Mouse (Mus musculus) heart, embryonic 16.5 days (tissue): ENCODE data around the gene Tmed8. TPM values are rescaled to one million over a fixed set of nuclear protein-coding genes. Genes with fewer than 3 reads are reported as not detected.
A peak's percentile ranks its signal among the peaks of the same experiment; 100 is the strongest.

Source experiments
- ATAC-seq: fragments of 200-750 bp; cut with Nextera tagmentation; replicated peaks from 2 replicates; pipeline ENCODE4 v1.8.0; 2017; ENCODE audit warnings: moderate number of reproducible peaks; ENCODE audit not compliant: insufficient read depth, low FRiP score; ENCODE audit errors: extremely low read depth
- H3K27ac ChIP-seq: fragments of 300-500 bp; sonication (generic); 2 replicates; pipeline ENCODE4 v1.5.1; 2014; ENCODE audit warnings: mild to moderate bottlenecking, low read length, control low read depth, moderate library complexity
- H3K27me3 ChIP-seq: fragments of 300-500 bp; sonication (generic); 2 replicates; pipeline ENCODE4 v1.6.1; 2014; ENCODE audit warnings: low read length, mixed read lengths; ENCODE audit not compliant: control insufficient read depth, insufficient read depth
- H3K36me3 ChIP-seq: fragments of 300-500 bp; sonication (generic); 2 replicates; pipeline ENCODE4 v1.6.1; 2014; ENCODE audit not compliant: control insufficient read depth, insufficient read depth
- H3K4me1 ChIP-seq: fragments of 300-500 bp; sonication (generic); 2 replicates; pipeline ENCODE4 v1.6.1; 2014; ENCODE audit warnings: low read length, mixed read lengths; ENCODE audit not compliant: control insufficient read depth, insufficient read depth
- H3K4me2 ChIP-seq: fragments of 300-500 bp; sonication (generic); 2 replicates; pipeline ENCODE4 v1.6.1; 2014; ENCODE audit warnings: low read depth, mild to moderate bottlenecking, control low read depth, low read length
- H3K4me3 ChIP-seq: fragments of 300-500 bp; sonication (generic); 2 replicates; pipeline ENCODE4 v1.5.1; 2014; ENCODE audit warnings: mild to moderate bottlenecking, control low read depth, low read length
- H3K9ac ChIP-seq: fragments of 300-500 bp; sonication (generic); 2 replicates; pipeline ENCODE4 v1.6.1; 2014; ENCODE audit warnings: low read length, control low read depth
- H3K9me3 ChIP-seq: fragments of 300-500 bp; sonication (generic); replicated peaks from 2 replicates; pipeline ENCODE4 v1.6.1; 2016; ENCODE audit warnings: low read length; ENCODE audit not compliant: control insufficient read depth
- WGBS: fragments of 180-500 bp; shearing (Covaris S2); extraction: QIAGEN DNeasy Blood & Tissue Kit; methylation state at CpG from one replicate; pipeline ENCODE4 v1.1.7; 2014; 5-methylcytosine and 5-hydroxymethylcytosine counted together
- polyA plus RNA-seq: library from polyadenylated mRNA; unstranded; fragments of >200 nt; fragmentation: Nextera tagmentation; extraction: Ambion mirVana; gene quantifications from 2 replicates; pipeline ENCODE4 v1.2.1, GENCODE M21; 2015

The Tmed8 gene
- polyA plus RNA-seq, result 1.5 and 1.8 TPM in 2 replicates

DNA sequence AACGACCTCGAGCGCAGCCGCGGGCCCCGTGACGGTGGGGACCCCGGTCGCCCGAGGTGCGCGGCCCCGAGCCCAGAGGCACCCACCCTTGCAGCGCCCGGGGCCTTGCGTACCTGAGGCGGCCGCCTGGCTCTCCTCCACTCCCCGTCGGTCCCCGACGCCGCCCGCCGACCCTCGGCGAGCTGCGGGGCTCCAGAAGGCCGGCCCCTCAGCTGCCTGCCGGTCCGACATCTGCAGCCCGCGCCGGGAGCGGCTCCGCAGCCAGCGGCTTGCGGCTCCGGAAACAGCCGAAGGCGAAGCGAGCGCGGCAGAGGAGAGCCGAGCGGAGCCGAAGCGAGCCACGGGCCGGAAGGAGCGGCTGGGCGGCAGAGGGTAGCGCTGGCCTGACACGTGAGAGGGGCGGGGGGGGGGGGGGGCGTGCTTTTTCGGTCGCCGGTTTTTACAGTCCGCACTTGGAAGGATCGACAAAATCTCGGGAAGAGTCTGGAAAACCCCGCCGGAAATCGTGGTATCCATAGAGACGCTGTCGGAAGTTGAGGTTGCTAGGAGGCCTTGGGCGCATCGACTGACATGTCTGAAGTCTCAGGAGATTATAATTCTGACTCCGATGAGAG lies at the start of gene Tmed8:
Gene Tmed8, minus strand, starts transcription at position 482 of the 614 bp plus-strand sequence.
- Histone ChIP-seq H3K9me3 (no peaks in the 10 kb centered on the region), H3K27ac (peak within 1 kb of the TSS; percentile 51), H3K9ac (peak within 1 kb of the TSS; percentile 88), H3K36me3 (no peaks in the 10 kb centered on the region), H3K27me3 (no peaks in the 10 kb centered on the region), H3K4me2 (peak within 1 kb of the TSS; percentile 95), H3K4me1 (peaks cover 4% of the 10 kb centered on the region; the same call in 1 of the 2 replicates), H3K4me3 (peak within 1 kb of the TSS; percentile 81)
- WGBS, result under 1% methylated on average over 64 of the region's 70 CpGs
- ATAC-seq, result peak; percentile 94

DNA sequence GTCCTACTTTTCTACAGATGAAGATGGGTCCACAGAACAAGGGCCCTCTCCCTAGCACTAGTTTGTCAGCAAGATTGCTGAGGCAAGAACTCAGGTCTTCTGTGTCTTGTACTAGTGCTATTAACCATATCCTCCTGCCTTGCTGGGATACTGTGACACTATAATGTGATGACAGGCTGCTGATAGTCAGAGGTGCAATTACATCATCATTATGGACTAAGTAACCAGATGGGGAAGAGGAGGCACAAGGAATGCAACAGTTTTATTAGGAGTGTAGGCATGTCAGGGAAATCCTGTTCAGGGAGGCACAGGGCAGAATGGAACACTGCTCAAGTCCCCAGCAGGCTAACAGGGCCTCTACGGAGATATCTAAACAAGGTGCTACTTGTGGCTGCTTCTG lies 38.4 kb upstream of the Tmed8 start, which contains the start of gene Noxred1:
Gene Noxred1, minus strand, starts transcription at position 101 of the 400 bp plus-strand sequence.
- H3K27me3 ChIP-seq, result no peaks in the 10 kb centered on the region
- H3K9ac ChIP-seq, result no peak within 1 kb of the TSS
- H3K36me3 ChIP-seq, result peaks cover 35% of the 10 kb centered on the region
- 43% methylated on average over 1 of the region's 1 CpGs for WGBS
- peaks cover 5% of the 10 kb centered on the region for H3K4me1 ChIP-seq
- H3K9me3 ChIP-seq, result no peaks in the 10 kb centered on the region
- H3K4me2 ChIP-seq, result no peak within 1 kb of the TSS
- ATAC-seq, result peak; percentile 45
- H3K4me3 ChIP-seq, result no peak within 1 kb of the TSS
- H3K27ac ChIP-seq, result peak within 1 kb of the TSS; percentile 16; the same call in 1 of the 2 replicates

DNA sequence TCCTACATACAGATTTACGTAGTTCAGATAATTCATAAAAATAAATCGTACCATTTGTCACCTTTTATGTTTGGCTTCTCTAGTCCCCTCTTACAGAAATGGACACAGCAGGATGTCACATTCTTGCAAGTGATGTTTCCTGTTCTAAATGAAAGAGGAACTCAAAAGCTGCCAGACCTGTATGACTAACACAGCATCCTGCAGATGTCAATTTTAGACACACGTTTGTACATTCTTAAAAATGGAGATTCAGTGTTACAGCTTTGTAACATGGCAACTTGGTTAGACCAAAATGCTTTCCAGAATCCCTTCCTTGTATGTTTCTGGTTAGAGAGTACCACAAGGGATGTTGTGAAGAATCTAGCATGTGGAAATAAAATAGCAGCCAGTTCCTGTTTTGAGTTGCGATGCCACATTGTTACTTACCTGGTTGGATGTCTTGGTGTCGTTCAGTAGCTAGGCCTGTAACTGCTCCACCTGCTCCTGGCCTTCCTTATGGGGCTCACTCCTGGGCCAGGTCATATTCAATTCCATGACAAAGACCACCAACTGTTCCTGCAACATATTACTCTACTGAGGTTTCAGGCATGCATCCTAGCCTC lies 36.7 kb upstream of the Tmed8 start:
- Histone ChIP-seq H3K4me1 (peaks cover 5% of the 10 kb centered on the region), H3K27me3 (no peaks in the 10 kb centered on the region), H3K9me3 (no peaks in the 10 kb centered on the region), H3K4me2 (no peak overlapping the region), H3K4me3 (no peak overlapping the region), H3K36me3 (peaks cover 29% of the 10 kb centered on the region), H3K27ac (no peak overlapping the region), H3K9ac (no peak overlapping the region)
- 81% methylated on average over 5 of the region's 5 CpGs for WGBS
- no peak for ATAC-seq

DNA sequence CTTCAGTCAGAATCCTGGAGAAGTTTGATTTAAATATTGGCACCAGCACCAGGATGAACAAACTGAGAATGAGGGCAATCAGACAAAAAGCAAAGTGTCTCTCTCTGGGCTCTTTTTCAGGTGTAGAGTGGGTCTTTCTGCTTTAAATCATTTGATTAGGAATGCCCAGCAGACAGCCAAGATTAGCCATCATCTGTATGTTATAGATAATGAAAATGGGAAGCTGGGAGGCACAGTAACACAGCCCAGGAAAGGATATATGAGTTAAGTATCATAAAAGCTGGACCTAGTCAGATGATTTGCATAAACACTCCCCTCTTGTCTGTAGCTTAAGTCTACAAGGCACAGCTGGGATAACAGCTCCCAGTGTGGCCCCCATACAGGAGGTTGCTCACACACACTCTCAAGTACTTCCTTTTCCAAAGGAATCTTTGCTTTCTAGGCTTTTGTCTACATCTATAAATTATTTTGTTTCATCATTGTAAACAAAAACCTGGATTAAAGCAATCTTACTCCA lies 30.2 kb upstream of the Tmed8 start:
- 0 out of 2 replicates have a peak, but pooled peaks cover 5% of the 10 kb centered on the region for H3K36me3 ChIP-seq
- H3K27me3 ChIP-seq, result no peaks in the 10 kb centered on the region
- H3K27ac ChIP-seq, result no peak overlapping the region
- H3K4me1 ChIP-seq, result no peaks in the 10 kb centered on the region
- peaks cover 3% of the 10 kb centered on the region; the same call in 1 of the 2 replicates for H3K9me3 ChIP-seq
- no peak overlapping the region for H3K9ac ChIP-seq
- ATAC-seq, result no peak
- no peak overlapping the region for H3K4me3 ChIP-seq
- H3K4me2 ChIP-seq, result no peak overlapping the region

DNA sequence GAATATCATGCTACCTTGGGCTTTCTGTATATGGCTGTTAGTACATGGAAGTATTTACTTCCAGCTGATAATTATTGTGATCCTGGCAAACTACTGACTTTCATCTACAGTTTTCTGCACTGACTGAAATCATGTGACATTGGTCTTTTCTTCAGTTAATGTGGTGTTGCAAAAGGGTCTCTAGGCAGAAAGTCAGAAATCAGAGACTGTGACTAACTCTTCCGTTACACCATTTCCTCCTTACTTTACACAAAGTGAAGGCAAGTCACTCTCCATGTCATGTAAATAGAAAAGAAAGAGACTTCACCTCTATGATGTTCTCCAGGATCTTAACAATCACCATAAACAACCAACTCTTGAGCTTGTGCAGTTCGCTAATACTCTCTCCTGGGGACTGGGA lies 29.4 kb upstream of the Tmed8 start:
- no peak overlapping the region for H3K9ac ChIP-seq
- ATAC-seq, result no peak
- H3K9me3 ChIP-seq, result peaks cover 3% of the 10 kb centered on the region; the same call in 1 of the 2 replicates
- H3K27me3 ChIP-seq, result no peaks in the 10 kb centered on the region
- WGBS, result 82% methylated on average over 2 of the region's 2 CpGs
- H3K36me3 ChIP-seq, result 0 out of 2 replicates have a peak, but pooled peaks cover 5% of the 10 kb centered on the region
- H3K4me3 ChIP-seq, result no peak overlapping the region
- H3K4me1 ChIP-seq, result no peaks in the 10 kb centered on the region
- no peak overlapping the region for H3K27ac ChIP-seq
- no peak overlapping the region for H3K4me2 ChIP-seq

DNA sequence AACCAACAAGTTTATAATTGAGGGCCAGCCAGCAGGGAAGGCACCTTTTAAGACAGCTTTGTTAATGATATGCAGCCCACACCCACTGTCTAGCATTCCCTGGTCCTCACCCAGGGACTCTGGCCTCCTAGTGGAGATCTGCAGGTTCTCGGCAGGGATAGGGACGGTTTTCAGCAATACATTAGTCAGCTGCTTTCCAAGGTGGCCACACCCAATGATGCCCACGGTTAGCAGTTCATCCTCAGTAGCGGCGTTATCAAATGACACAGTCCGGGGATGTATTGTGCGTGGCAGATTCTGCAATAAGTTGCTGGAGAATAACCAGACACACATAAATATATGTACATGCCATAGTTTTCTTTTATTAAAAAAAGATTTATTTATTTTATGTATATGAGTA lies 26.5 kb upstream of the Tmed8 start:
- Histone ChIP-seq H3K9ac (no peak overlapping the region), H3K36me3 (0 out of 2 replicates have a peak, but pooled peaks cover 5% of the 10 kb centered on the region), H3K9me3 (peaks cover 3% of the 10 kb centered on the region; the same call in 1 of the 2 replicates), H3K4me3 (no peak overlapping the region), H3K4me2 (no peak overlapping the region), H3K27ac (no peak overlapping the region), H3K4me1 (no peaks in the 10 kb centered on the region), H3K27me3 (no peaks in the 10 kb centered on the region)
- 71% methylated on average over 7 of the region's 7 CpGs for WGBS
- no peak for ATAC-seq

DNA sequence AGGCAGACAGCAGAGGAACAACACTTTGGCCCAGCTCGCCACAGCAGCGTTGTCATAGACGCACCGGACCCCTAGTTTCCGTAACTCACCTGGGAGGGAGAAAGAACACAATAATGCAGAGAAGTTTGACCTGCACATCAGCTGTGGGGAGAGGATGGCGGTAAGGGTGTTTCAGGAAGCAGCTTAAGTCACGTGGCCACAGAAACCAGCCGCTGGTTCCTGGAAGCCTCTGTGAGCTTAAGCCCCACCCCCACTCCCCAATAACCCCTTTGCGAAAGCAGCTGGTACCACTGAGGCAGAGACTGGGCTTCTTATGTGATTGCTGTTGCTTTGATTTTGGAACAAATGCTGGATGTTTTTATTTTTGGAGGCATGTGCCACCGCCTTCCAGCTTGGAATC lies 24.7 kb upstream of the Tmed8 start:
- no peak for ATAC-seq
- H3K27ac ChIP-seq, result no peak overlapping the region
- no peaks in the 10 kb centered on the region for H3K4me1 ChIP-seq
- no peak overlapping the region for H3K9ac ChIP-seq
- peaks cover 3% of the 10 kb centered on the region; the same call in 1 of the 2 replicates for H3K9me3 ChIP-seq
- H3K36me3 ChIP-seq, result 0 out of 2 replicates have a peak, but pooled peaks cover 5% of the 10 kb centered on the region
- 63% methylated on average over 10 of the region's 10 CpGs for WGBS
- no peak overlapping the region for H3K4me3 ChIP-seq
- H3K27me3 ChIP-seq, result no peaks in the 10 kb centered on the region
- H3K4me2 ChIP-seq, result peak overlapping the region; percentile 10; the same call in 1 of the 2 replicates

DNA sequence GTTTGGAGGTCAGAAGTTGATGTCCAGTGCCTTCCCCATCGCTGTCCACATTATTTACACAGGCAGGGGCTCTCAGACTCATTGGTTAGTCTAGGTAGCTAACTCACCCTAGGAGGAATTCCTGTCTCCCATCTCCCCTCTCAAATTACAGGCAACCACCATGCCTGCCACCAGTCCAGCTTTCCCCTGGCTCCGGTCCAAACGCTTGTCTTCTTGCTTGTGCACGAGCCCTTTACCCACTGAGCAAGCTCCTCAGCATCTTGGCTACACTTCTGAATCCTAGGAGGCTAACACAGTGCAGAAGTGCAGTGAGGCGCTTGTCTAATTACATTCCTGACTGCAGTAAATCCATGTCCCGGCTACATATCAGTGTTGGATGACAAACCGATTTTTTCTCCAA lies 19.1 kb upstream of the Tmed8 start:
- Histone ChIP-seq H3K4me2 (no peak overlapping the region), H3K27ac (no peak overlapping the region), H3K4me1 (peaks cover 3% of the 10 kb centered on the region; the same call in 1 of the 2 replicates), H3K9ac (no peak overlapping the region), H3K27me3 (no peaks in the 10 kb centered on the region), H3K36me3 (no peaks in the 10 kb centered on the region), H3K9me3 (no peaks in the 10 kb centered on the region), H3K4me3 (no peak overlapping the region)
- no peak for ATAC-seq
- 56% methylated on average over 7 of the region's 7 CpGs for WGBS

DNA sequence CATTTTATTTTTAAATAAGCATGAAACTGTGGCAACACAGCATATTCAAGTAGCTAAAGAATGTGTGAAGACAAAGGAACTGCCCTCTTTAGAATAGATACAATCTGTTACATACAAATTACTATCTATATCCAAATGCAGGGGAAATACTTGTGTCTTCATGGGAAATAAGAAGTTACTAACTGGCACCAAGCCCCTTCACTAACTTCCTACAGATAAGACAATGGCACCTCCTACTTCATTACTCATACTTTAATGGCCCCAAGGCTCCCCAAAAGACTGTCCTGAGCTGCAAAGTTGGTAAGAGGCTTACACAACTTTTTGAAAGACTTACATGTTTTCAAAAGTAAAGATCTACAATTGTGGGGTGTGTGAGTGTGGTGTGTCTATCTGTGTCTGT lies 17.3 kb upstream of the Tmed8 start:
- Histone ChIP-seq H3K27me3 (no peaks in the 10 kb centered on the region), H3K27ac (no peak overlapping the region), H3K4me3 (no peak overlapping the region), H3K9me3 (no peaks in the 10 kb centered on the region), H3K9ac (no peak overlapping the region), H3K4me1 (peaks cover 3% of the 10 kb centered on the region; the same call in 1 of the 2 replicates), H3K4me2 (no peak overlapping the region), H3K36me3 (no peaks in the 10 kb centered on the region)
- no peak for ATAC-seq
